Mouse (Mus musculus) CH12.LX (cell line): Measurements from ENCODE around the gene Mrpl51.

ENCODE experiments used
- CTCF ChIP-seq, 2 experiments: IDR thresholded peaks in 1 of 2; conservative IDR thresholded peaks in 1 of 2; 2 replicates each; pipeline ENCODE4 v1.5.1; 2011 to 2012; ENCODE audit warnings: low read depth in 2 of 2, low read length in 2 of 2, improper control_type of control experiment in 1 of 2, inconsistent platforms in 1 of 2, mild to moderate bottlenecking in 1 of 2, moderate library complexity in 1 of 2
- EP300 ChIP-seq: IDR thresholded peaks from 2 replicates; pipeline ENCODE4 v1.6.1; 2011; ENCODE audit warnings: low read length, improper control_type of control experiment
- POLR2A ChIP-seq: IDR thresholded peaks from 2 replicates; pipeline ENCODE4 v1.6.1; 2011; ENCODE audit warnings: low read depth, mild to moderate bottlenecking, improper control_type of control experiment, low read length

DNA sequence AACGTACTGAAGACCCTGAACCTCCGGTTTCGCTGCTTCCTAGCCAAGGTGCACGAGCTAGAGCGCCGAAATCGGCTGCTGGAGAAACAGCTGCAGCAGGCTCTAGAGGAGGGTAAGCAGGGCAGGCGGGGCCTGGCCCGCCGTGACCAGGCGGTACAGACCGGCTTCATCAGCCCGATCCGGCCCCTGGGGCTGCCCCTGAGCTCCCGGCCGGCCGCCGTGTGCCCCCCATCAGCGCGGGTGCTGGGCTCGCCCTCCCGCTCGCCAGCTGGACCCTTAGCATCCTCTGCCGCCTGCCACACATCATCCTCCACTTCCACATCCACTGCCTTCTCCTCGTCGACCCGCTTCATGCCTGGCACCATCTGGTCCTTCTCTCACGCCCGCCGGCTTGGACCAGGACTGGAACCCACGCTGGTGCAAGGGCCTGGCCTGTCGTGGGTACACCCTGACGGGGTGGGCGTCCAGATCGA, 46.1 kb upstream of the Mrpl51 start:
- TF ChIP-seq POLR2A (no peak), CTCF (conservative IDR thresholded peaks at IDR 0.05 in 1 of 2, IDR thresholded peaks at IDR 0.05 in 1 of 2; ENCODE audit: low read depth in 2 of 2, low read length in 2 of 2) (no peak), EP300 (no peak)
